Mouse (Mus musculus): ENCODE data around the gene Vash2. TPM values are rescaled to one million over a fixed set of nuclear protein-coding genes. Genes with fewer than 3 reads are reported as not detected.
A peak's percentile ranks its signal among the peaks of the same experiment; 100 is the strongest.

The Vash2 gene
- polyA plus RNA-seq, 1 experiment from 2014 or later = 88.3 TPM

DNA sequence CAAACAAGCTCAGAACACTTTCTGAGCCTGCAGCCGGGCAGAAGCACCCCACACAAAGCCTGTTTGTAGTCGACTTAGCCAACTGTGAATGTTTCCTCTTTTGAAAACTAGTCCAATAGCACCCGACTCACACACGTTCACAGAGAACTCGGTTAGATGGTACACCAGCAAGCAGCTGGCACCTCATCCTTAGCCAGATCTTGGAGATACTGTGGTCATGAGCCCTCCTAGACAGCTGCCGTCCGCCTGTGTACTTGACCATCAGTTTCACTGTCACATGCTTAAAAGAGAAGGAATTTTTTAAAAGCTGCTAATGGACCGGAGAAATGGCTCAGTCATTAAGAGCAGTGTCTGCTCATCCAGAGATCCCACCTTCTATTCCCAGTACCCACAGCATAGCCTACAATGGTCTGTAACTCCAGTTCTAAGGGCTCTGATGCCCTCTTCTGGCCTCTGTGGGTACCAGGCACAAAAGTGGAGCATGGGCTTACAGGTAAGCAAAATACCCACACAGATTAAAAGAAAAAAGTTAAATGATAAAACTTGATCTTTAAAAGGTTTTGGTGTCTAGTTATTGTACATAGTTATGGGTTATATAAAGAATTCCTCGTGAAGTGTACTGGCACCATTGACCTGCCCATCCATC, 10.5 kb upstream of the Vash2 start:
- no peaks in the 10 kb centered on the region for H3K9me3 ChIP-seq (replicated peaks; ENCODE audit: control insufficient read depth, low read length)
- no peak for DNase-seq (ENCODE audit: low spot score)
- whole genome bisulfite sequencing = 83% methylated on average over 9 of the region's 9 CpGs
- no peak overlapping the region for H3K9ac ChIP-seq (replicated peaks; ENCODE audit: low read length)
- no peaks in the 10 kb centered on the region for H3K27me3 ChIP-seq (ENCODE audit: control insufficient read depth, insufficient read depth, low read length)
- no peak overlapping the region for H3K4me3 ChIP-seq (ENCODE audit: low read depth, low read length)
- H3K36me3 ChIP-seq (replicated peaks; ENCODE audit: control insufficient read depth, insufficient read depth, low read depth, low read length) = no peaks in the 10 kb centered on the region
- H3K4me2 ChIP-seq (ENCODE audit: low read depth, low read length) = no peak overlapping the region
- ATAC-seq (replicated peaks; ENCODE audit: insufficient number of reproducible peaks, low FRiP score, low TSS enrichment, low read depth) = no peak
- no peak overlapping the region for H3K27ac ChIP-seq (replicated peaks; ENCODE audit: low read depth, low read length)
- no peaks in the 10 kb centered on the region for H3K4me1 ChIP-seq (ENCODE audit: control insufficient read depth, insufficient read depth, low read length)

DNA sequence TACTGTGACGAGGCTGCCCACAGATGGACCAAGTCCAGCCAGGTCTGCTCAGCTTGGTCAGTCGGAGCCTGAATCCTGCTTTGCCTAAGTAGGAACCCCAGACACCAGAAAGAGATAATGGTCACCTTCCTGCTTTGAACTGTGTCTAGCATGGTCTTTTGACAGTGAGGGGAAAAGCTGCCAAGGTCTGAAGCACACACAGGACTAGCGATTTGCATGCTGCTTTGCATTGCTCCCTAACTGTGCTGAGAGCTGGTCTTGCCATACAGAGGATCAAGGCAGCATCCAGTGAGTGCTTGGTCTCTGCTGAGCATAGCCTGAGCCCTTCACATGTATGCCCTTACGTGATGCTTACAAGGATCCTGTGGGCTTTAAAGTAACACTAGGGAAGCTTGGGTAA, 2.3 kb upstream of the Vash2 start:
- 81% methylated on average over 4 of the region's 4 CpGs for WGBS
- Histone ChIP-seq H3K4me3 (ENCODE audit: low read depth, low read length) (no peak overlapping the region), H3K4me2 (ENCODE audit: low read depth, low read length) (no peak overlapping the region), H3K27ac (replicated peaks; ENCODE audit: low read depth, low read length) (no peak overlapping the region), H3K27me3 (ENCODE audit: control insufficient read depth, insufficient read depth, low read length) (no peaks in the 10 kb centered on the region), H3K9ac (replicated peaks; ENCODE audit: low read length) (no peak overlapping the region), H3K36me3 (replicated peaks; ENCODE audit: control insufficient read depth, insufficient read depth, low read depth, low read length) (no peaks in the 10 kb centered on the region), H3K4me1 (ENCODE audit: control insufficient read depth, insufficient read depth, low read length) (peaks cover 4% of the 10 kb centered on the region), H3K9me3 (replicated peaks; ENCODE audit: control insufficient read depth, low read length) (no peaks in the 10 kb centered on the region)
- DNase-seq (ENCODE audit: low spot score) (no peak), ATAC-seq (replicated peaks; ENCODE audit: insufficient number of reproducible peaks, low FRiP score, low TSS enrichment, low read depth) (no peak)

DNA sequence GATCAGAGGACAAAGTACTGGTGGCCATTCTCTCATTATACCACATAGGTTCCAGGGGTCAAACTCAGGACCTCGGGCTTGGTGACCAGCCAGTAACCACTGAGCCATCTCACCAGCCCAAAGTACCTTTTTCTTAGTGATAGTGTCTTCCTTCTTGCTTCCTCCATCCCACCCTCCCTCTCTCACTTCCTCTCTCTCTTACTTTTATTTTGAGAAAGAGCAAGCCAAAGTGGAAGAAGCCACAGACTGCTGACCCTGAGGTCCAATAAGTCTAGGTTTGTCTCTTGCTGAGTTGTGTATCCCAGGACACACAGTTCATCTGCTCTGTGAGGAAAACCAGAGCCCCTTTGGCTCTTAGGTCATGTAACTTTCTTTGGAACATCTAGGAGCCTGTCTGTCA, 1.4 kb upstream of the Vash2 start:
- H3K27me3 ChIP-seq (ENCODE audit: control insufficient read depth, insufficient read depth, low read length) = no peaks in the 10 kb centered on the region
- H3K36me3 ChIP-seq (replicated peaks; ENCODE audit: control insufficient read depth, insufficient read depth, low read depth, low read length) = no peaks in the 10 kb centered on the region
- 93% methylated on average over 1 of the region's 1 CpGs for WGBS
- no peak overlapping the region for H3K27ac ChIP-seq (replicated peaks; ENCODE audit: low read depth, low read length)
- H3K9me3 ChIP-seq (replicated peaks; ENCODE audit: control insufficient read depth, low read length) = no peaks in the 10 kb centered on the region
- no peak overlapping the region for H3K9ac ChIP-seq (replicated peaks; ENCODE audit: low read length)
- peaks cover 4% of the 10 kb centered on the region for H3K4me1 ChIP-seq (ENCODE audit: control insufficient read depth, insufficient read depth, low read length)
- ATAC-seq (replicated peaks; ENCODE audit: insufficient number of reproducible peaks, low FRiP score, low TSS enrichment, low read depth) (no peak), DNase-seq (ENCODE audit: low spot score) (no peak)
- H3K4me2 ChIP-seq (ENCODE audit: low read depth, low read length) = no peak overlapping the region
- no peak overlapping the region for H3K4me3 ChIP-seq (ENCODE audit: low read depth, low read length)

- H3K9ac ChIP-seq (replicated peaks; ENCODE audit: low read length) = peak overlapping the region; percentile 92
- WGBS = under 1% methylated on average over 46 of the region's 46 CpGs
- no peaks in the 10 kb centered on the region for H3K36me3 ChIP-seq (replicated peaks; ENCODE audit: control insufficient read depth, insufficient read depth, low read depth, low read length)
- peak; percentile 64 for ATAC-seq (replicated peaks; ENCODE audit: insufficient number of reproducible peaks, low FRiP score, low TSS enrichment, low read depth)
- peak overlapping the region; percentile 89 for H3K27ac ChIP-seq (replicated peaks; ENCODE audit: low read depth, low read length)
- no peaks in the 10 kb centered on the region for H3K27me3 ChIP-seq (ENCODE audit: control insufficient read depth, insufficient read depth, low read length)
- peak overlapping the region; percentile 73 for H3K4me3 ChIP-seq (ENCODE audit: low read depth, low read length)
- H3K4me2 ChIP-seq (ENCODE audit: low read depth, low read length) = peak overlapping the region; percentile 75
- peaks cover 4% of the 10 kb centered on the region for H3K4me1 ChIP-seq (ENCODE audit: control insufficient read depth, insufficient read depth, low read length)
- DNase-seq (ENCODE audit: low spot score) = peak; percentile 72
- H3K9me3 ChIP-seq (replicated peaks; ENCODE audit: control insufficient read depth, low read length) = no peaks in the 10 kb centered on the region
Measured at GRCm38 (mm10) chr1:190978511-190979073, 504 bp downstream of the Vash2 start.

- Histone ChIP-seq H3K4me3 (ENCODE audit: low read depth, low read length) (peak overlapping the region; percentile 73), H3K27me3 (ENCODE audit: control insufficient read depth, insufficient read depth, low read length) (no peaks in the 10 kb centered on the region), H3K4me1 (ENCODE audit: control insufficient read depth, insufficient read depth, low read length) (peaks cover 4% of the 10 kb centered on the region), H3K27ac (replicated peaks; ENCODE audit: low read depth, low read length) (no peak overlapping the region), H3K36me3 (replicated peaks; ENCODE audit: control insufficient read depth, insufficient read depth, low read depth, low read length) (no peaks in the 10 kb centered on the region), H3K9ac (replicated peaks; ENCODE audit: low read length) (peak overlapping the region; percentile 92), H3K4me2 (ENCODE audit: low read depth, low read length) (peak overlapping the region; percentile 75), H3K9me3 (replicated peaks; ENCODE audit: control insufficient read depth, low read length) (no peaks in the 10 kb centered on the region)
- under 1% methylated on average over 22 of the region's 22 CpGs for WGBS
- no peak for ATAC-seq (replicated peaks; ENCODE audit: insufficient number of reproducible peaks, low FRiP score, low TSS enrichment, low read depth)
- peak; percentile 26 for DNase-seq (ENCODE audit: low spot score)
Measured at GRCm38 (mm10) chr1:190978001-190978400, 1.1 kb downstream of the Vash2 start.

DNA sequence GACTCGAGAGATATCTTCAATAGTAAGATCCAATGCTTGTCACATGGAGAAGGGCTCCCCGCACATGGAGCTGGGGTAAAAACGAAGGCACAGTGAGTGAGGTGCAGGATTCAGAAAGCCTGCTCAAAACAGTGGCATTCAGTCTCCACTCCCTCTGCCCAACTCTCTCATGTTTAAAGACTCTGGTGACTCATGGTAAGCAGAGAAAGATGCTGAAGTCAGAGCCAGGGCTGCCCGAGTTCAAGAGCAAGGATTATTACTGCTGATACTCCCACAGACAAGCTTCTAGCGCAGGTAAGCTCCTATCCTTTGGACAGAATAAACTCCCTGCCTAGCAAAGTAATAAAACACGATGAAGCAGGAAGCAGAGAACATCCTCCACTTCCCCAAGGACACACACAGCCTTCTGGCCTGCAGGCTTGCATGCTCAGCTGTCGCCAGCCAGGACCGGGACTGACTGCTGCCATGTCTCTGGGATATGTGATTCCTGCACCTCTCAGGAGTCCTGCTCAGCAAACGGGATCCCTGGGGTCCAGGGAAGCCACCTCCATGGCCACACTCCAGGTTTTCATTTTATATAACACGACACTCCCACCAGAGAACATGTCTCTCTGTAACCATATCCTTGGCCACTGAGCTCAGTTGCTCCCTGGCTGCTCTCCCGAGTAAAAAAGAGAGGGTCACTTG, 2.1 kb downstream of the Vash2 start:
- ATAC-seq (replicated peaks; ENCODE audit: insufficient number of reproducible peaks, low FRiP score, low TSS enrichment, low read depth) (no peak), DNase-seq (ENCODE audit: low spot score) (no peak)
- no peaks in the 10 kb centered on the region; the same call in 1 of the 2 replicates for H3K36me3 ChIP-seq (replicated peaks; ENCODE audit: control insufficient read depth, insufficient read depth, low read depth, low read length)
- peak overlapping the region; percentile 75 for H3K4me2 ChIP-seq (ENCODE audit: low read depth, low read length)
- 52% methylated on average over 11 of the region's 11 CpGs for WGBS
- no peak overlapping the region for H3K27ac ChIP-seq (replicated peaks; ENCODE audit: low read depth, low read length)
- H3K4me3 ChIP-seq (ENCODE audit: low read depth, low read length) = peak overlapping the region; percentile 73
- peaks cover 4% of the 10 kb centered on the region for H3K4me1 ChIP-seq (ENCODE audit: control insufficient read depth, insufficient read depth, low read length)
- peak overlapping the region; percentile 46 for H3K9ac ChIP-seq (replicated peaks; ENCODE audit: low read length)
- no peaks in the 10 kb centered on the region for H3K9me3 ChIP-seq (replicated peaks; ENCODE audit: control insufficient read depth, low read length)
- no peaks in the 10 kb centered on the region for H3K27me3 ChIP-seq (ENCODE audit: control insufficient read depth, insufficient read depth, low read length)

- no peaks in the 10 kb centered on the region for H3K9me3 ChIP-seq (replicated peaks; ENCODE audit: control insufficient read depth, low read length)
- H3K27ac ChIP-seq (replicated peaks; ENCODE audit: low read depth, low read length) = no peak overlapping the region
- H3K9ac ChIP-seq (replicated peaks; ENCODE audit: low read length) = no peak overlapping the region
- H3K4me2 ChIP-seq (ENCODE audit: low read depth, low read length) = no peak overlapping the region
- no peak for DNase-seq (ENCODE audit: low spot score)
- no peak for ATAC-seq (replicated peaks; ENCODE audit: insufficient number of reproducible peaks, low FRiP score, low TSS enrichment, low read depth)
- H3K36me3 ChIP-seq (replicated peaks; ENCODE audit: control insufficient read depth, insufficient read depth, low read depth, low read length) = no peaks in the 10 kb centered on the region; the same call in 1 of the 2 replicates
- H3K4me3 ChIP-seq (ENCODE audit: low read depth, low read length) = no peak overlapping the region
- WGBS = 67% methylated on average over 1 of the region's 1 CpGs
- H3K4me1 ChIP-seq (ENCODE audit: control insufficient read depth, insufficient read depth, low read length) = peaks cover 4% of the 10 kb centered on the region
- no peaks in the 10 kb centered on the region for H3K27me3 ChIP-seq (ENCODE audit: control insufficient read depth, insufficient read depth, low read length)
Measured at GRCm38 (mm10) chr1:190974833-190975232, 4.3 kb downstream of the Vash2 start.

DNA sequence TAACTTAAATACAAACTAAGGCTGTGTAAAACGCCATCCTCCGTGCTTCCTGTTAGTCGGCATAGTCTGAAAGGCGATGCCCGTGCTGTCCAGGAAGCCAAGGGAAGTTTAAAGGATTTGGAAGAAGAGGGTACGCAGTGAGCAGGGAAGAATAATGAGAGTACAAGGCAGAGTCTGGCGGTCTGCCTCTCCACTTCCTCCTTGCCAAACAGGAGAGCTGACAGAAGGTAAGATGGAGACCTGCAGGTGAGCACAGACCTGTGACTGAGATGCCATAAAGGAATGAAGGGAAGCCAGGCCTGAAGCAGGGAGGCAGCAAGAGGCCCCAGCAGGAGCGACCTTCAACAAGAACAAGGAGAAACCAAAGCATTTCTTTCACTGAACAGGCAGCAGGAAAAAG, 4.9 kb downstream of the Vash2 start:
- H3K9me3 ChIP-seq (replicated peaks; ENCODE audit: control insufficient read depth, low read length) = no peaks in the 10 kb centered on the region
- H3K4me2 ChIP-seq (ENCODE audit: low read depth, low read length) = no peak overlapping the region
- DNase-seq (ENCODE audit: low spot score) (no peak), ATAC-seq (replicated peaks; ENCODE audit: insufficient number of reproducible peaks, low FRiP score, low TSS enrichment, low read depth) (no peak)
- H3K4me1 ChIP-seq (ENCODE audit: control insufficient read depth, insufficient read depth, low read length) = peaks cover 4% of the 10 kb centered on the region
- H3K4me3 ChIP-seq (ENCODE audit: low read depth, low read length) = no peak overlapping the region
- H3K36me3 ChIP-seq (replicated peaks; ENCODE audit: control insufficient read depth, insufficient read depth, low read depth, low read length) = no peaks in the 10 kb centered on the region; the same call in 1 of the 2 replicates
- no peaks in the 10 kb centered on the region for H3K27me3 ChIP-seq (ENCODE audit: control insufficient read depth, insufficient read depth, low read length)
- 86% methylated on average over 8 of the region's 8 CpGs for WGBS
- H3K9ac ChIP-seq (replicated peaks; ENCODE audit: low read length) = no peak overlapping the region
- H3K27ac ChIP-seq (replicated peaks; ENCODE audit: low read depth, low read length) = no peak overlapping the region
